Mouse (Mus musculus): ENCODE data around the gene Xpo5.

GRCm38 (mm10) chr17:46254106-46254505, 51.5 kb downstream of the Xpo5 start:
- TF ChIP-seq GATA1 (IDR thresholded peaks at IDR 0.05; ENCODE audit: low read length) (no peak), TAL1 (IDR thresholded peaks at IDR 0.05; ENCODE audit: low read length) (no peak)

Data from erythroblast, embryonic 14.5 days (primary cell).